Mouse (Mus musculus) liver, embryonic 14.5 days (tissue): ENCODE measurements at regions not wholly inside any gene's neighbourhood (a gene's known extent, or its start where the extent isn't known, plus 50 kb on each side); places are given as distances from the start of the nearest gene placed in this dataset.
"Not testable (repeated sequence)": the region's sequence is repeated elsewhere in the genome, so short reads cannot be mapped to it uniquely, and the experiment has no call there.

Source experiments
- ATAC-seq: fragments of 200-750 bp; cut with Nextera tagmentation; 2 replicates; pipeline ENCODE4 v1.8.0; 2017; ENCODE audit warnings: moderate number of reproducible peaks, mild to moderate bottlenecking, moderate library complexity; ENCODE audit not compliant: insufficient read depth
- DNase-seq, 3 experiments: peaks; one replicate each; pipeline ENCODE4 v3.0.0-alpha.2; 2012 to 2013; ENCODE audit warnings: low read depth in 3 of 3, low spot score in 3 of 3
- H3K27ac ChIP-seq: fragments of 300-500 bp; sonication (generic); 2 replicates; pipeline ENCODE4 v1.5.1; 2014; ENCODE audit warnings: moderate library complexity, mild to moderate bottlenecking, control low read depth, inconsistent platforms
- H3K27me3 ChIP-seq: fragments of 300-500 bp; sonication (generic); 2 replicates; pipeline ENCODE4 v1.6.1; 2014; ENCODE audit warnings: mild to moderate bottlenecking, low read length, moderate library complexity; ENCODE audit not compliant: control insufficient read depth, insufficient read depth
- H3K36me3 ChIP-seq: fragments of 300-500 bp; sonication (generic); replicated peaks from 2 replicates; pipeline ENCODE4 v1.6.1; 2014; ENCODE audit warnings: low read depth; ENCODE audit not compliant: control insufficient read depth, insufficient read depth
- H3K4me1 ChIP-seq, 2 experiments: fragments of 200-500 bp in 1 of 2; fragments of 300-500 bp in 1 of 2; sonication (generic) in 1 of 2; replicated peaks; 2 replicates each; pipeline ENCODE4 v1.6.1; 2012 to 2014; ENCODE audit warnings: antibody characterized with exemption in 1 of 2, inconsistent platforms in 1 of 2, low read length in 1 of 2; ENCODE audit not compliant: control insufficient read depth in 2 of 2, insufficient read depth in 2 of 2
- H3K4me2 ChIP-seq: fragments of 300-500 bp; sonication (generic); 2 replicates; pipeline ENCODE4 v1.6.1; 2014; ENCODE audit warnings: low read depth, mild to moderate bottlenecking, control low read depth, moderate library complexity
- H3K4me3 ChIP-seq, 2 experiments: fragments of 200-500 bp in 1 of 2; fragments of 300-500 bp in 1 of 2; sonication (generic) in 1 of 2; 2 replicates each; pipeline ENCODE4 v1.5.1; 2012 to 2014; ENCODE audit warnings: low read depth in 2 of 2, low read length in 2 of 2, mild to moderate bottlenecking in 2 of 2, control low read depth in 1 of 2, inconsistent platforms in 1 of 2, moderate library complexity in 1 of 2; ENCODE audit not compliant: insufficient read depth in 1 of 2
- H3K9ac ChIP-seq: fragments of 300-500 bp; sonication (generic); replicated peaks from 2 replicates; pipeline ENCODE4 v1.6.1; 2014; ENCODE audit warnings: mild to moderate bottlenecking, control low read depth, moderate library complexity
- H3K9me3 ChIP-seq: fragments of 300-500 bp; sonication (generic); 2 replicates; pipeline ENCODE4 v1.6.1; 2016; ENCODE audit warnings: low read length, mixed read lengths; ENCODE audit not compliant: control insufficient read depth
- CTCF ChIP-seq: IDR thresholded peaks from 2 replicates; pipeline ENCODE4 v1.5.1; 2016; ENCODE audit warnings: antibody characterized with exemption, low read depth, control low read depth
- EP300 ChIP-seq: IDR thresholded peaks from 2 replicates; pipeline ENCODE4 v1.6.1; 2016; ENCODE audit warnings: antibody characterized with exemption, low read depth
- WGBS: fragments of 180-500 bp; shearing (Covaris S2); extraction: QIAGEN DNeasy Blood & Tissue Kit; methylation state at CpG from one replicate; pipeline ENCODE4 v1.1.7; 2014; ENCODE audit not compliant: insufficient replicate concordance; 5-methylcytosine and 5-hydroxymethylcytosine counted together

DNA sequence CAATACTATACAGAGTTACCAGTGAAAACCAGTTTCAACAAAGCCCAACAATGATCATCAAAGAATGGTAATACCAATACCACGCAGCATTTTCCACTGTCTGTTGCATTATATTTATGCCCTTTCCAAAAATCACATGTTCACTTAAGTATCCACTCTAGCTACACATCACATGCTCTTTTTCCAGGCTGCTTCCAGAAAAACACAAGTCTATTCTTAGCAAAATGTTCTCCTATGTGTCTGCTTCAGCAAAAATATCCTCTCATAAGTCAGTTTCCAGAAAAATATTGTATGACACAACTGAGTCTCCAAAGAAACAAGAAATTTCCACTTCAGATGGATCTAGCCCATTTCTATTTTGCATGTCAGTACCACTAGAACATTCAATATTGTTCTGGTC lies 414.2 kb upstream of the Slc5a7 start:
- TF ChIP-seq CTCF = no peak
- no peak for TF ChIP-seq EP300
- no peak overlapping the region for H3K4me3 ChIP-seq
- 47% methylated on average over 1 of the region's 1 CpGs for WGBS

DNA sequence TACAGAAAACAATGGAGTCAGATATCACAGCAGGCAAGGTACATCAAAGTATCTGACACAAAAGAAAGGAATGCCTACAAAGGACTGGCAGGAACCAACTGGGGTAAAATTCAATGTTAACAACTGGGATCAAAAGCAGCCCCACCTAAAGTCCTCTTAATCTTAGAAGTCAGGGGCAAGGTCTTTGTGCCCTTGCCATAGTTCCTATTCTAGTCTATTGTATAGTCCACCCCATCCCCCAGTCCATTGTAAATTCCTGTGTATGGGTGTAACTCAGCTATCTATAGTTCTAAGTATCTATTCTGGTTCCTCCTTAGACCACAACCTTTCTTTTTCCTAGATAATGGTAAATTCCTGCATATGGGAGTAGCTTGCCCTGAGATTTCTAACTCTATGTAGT lies 409.0 kb upstream of the Slc5a7 start:
- not testable (repeated sequence) for H3K27ac ChIP-seq, H3K27me3 ChIP-seq, H3K9me3 ChIP-seq, DNase-seq, ATAC-seq, H3K9ac ChIP-seq, H3K4me1 ChIP-seq, H3K36me3 ChIP-seq, H3K4me2 ChIP-seq, H3K4me3 ChIP-seq

More for the DNA sequence above, 414.2 kb upstream of the Slc5a7 start:
- H3K36me3 ChIP-seq = no peaks in the 10 kb centered on the region
- no peak overlapping the region for H3K9ac ChIP-seq
- no peaks in the 10 kb centered on the region for H3K4me1 ChIP-seq
- ATAC-seq = no peak
- H3K4me2 ChIP-seq = no peak overlapping the region
- DNase-seq = no peak
- H3K9me3 ChIP-seq = no peaks in the 10 kb centered on the region
- no peak overlapping the region for H3K27ac ChIP-seq
- H3K27me3 ChIP-seq = no peaks in the 10 kb centered on the region

DNA sequence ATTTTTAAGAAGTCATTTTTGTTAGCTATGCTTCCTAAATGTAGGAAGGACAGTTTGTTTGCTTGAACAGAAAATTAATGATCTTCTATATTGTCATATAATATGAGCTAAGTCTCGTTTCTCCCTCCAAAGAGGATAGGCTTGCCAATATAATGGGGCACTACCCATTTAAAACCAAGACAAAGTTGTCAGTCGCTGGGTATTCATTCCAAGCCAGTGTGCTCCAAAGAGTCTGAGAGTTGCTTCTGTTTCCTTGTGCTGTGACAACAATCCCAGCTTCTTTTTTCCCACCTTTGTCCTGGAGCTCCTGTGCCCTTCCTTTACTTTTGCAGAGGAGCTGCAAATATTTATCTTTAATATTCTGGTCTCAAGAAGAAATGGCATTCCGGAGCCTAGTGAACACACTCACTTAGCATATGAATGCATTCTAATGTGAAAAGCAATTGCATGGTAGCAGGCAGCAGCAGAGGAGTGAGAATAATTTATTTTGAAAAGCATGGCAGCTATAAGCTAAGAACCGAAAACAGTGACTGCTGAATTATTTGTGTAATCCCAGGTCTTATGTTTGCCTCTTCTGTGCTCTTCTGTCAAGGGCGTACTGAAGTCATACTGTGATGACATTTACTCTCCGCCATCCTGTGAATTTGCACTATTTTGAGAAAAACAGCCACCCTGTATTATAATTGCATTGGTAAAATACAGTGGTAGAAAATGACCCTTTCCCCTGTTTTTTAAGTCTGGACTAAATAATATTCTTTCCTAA lies 402.7 kb upstream of the Slc5a7 start:
- no peak for ATAC-seq

DNA sequence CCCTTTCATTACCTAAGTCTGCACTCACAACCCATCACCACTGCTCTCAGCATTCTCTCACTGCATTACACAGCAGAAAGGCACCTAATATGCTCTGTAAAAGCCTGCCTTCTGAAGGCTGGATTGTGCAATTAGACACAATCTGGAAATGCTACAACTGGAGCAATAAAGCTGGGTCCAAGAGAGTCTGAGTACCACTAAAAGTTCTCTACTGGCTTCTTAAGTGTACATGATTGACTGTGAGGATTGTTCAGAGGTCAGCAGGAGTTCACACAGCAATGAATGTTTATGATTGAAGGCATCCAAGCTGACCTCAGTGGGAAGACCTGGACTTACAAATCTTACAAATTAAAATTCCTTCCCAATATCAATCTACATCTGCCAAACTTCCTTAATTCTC lies 395.8 kb upstream of the Slc5a7 start:
- H3K9me3 ChIP-seq = no peaks in the 10 kb centered on the region
- no peak overlapping the region for H3K9ac ChIP-seq
- DNase-seq (no peak), ATAC-seq (no peak)
- H3K27ac ChIP-seq = no peak overlapping the region
- no peaks in the 10 kb centered on the region for H3K4me1 ChIP-seq
- H3K27me3 ChIP-seq = no peaks in the 10 kb centered on the region
- TF ChIP-seq CTCF (no peak), EP300 (no peak)
- no peak overlapping the region for H3K4me3 ChIP-seq
- no peaks in the 10 kb centered on the region for H3K36me3 ChIP-seq
- no peak overlapping the region for H3K4me2 ChIP-seq

More for the DNA sequence above, 402.7 kb upstream of the Slc5a7 start:
- TF ChIP-seq CTCF = no peak
- TF ChIP-seq EP300 = no peak
- no peaks in the 10 kb centered on the region for H3K4me1 ChIP-seq
- no peak overlapping the region for H3K4me2 ChIP-seq
- H3K36me3 ChIP-seq = no peaks in the 10 kb centered on the region
- 47% methylated on average over 6 of the region's 6 CpGs for WGBS
- no peak overlapping the region for H3K4me3 ChIP-seq
- no peak for DNase-seq
- no peaks in the 10 kb centered on the region for H3K9me3 ChIP-seq
- no peak overlapping the region for H3K27ac ChIP-seq
- no peaks in the 10 kb centered on the region for H3K27me3 ChIP-seq
- H3K9ac ChIP-seq = no peak overlapping the region

DNA sequence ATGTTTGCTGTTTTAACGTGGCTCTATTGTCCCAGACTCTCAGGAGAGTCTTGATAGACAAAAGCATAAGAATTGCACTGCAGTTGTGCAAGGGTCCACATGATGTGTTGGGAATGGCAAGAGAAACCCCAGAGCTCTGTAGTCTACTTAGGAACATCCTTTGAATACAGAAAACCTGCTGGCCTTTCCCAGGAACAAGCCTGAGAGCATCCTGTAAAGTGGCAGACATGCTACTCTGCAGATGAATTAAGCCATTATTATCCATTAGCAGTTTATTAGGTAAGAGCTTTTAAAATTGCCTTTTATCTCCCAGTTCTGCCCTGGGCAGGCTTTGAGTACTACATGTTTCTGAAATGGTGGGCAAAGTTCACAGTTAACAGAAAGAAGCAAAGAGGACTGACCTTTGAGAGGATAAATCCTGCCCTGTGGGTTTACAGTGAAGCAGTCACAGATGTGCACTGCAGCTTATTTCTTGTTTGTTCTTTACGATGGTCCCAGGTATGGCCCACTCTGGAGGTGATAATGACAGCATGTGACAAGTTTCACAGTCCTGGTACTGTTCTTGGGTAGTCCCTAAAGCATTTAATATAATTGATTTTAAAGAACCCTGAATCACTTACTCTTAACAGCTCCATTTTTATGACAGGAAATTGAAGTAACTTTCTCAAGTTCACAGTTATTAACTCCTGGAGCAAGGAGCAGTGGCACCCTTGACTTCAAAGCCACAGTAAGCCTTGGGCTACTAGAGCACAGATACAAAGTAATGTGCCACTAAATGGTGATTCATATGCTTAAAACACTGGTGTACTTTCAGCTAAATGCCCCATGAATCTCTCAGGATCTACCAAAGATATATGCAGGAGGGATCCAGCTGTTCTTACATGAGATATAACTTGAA lies 386.6 kb upstream of the Slc5a7 start:
- Histone ChIP-seq H3K9ac (no peak overlapping the region), H3K36me3 (no peaks in the 10 kb centered on the region), H3K4me2 (no peak overlapping the region), H3K9me3 (no peaks in the 10 kb centered on the region), H3K4me1 (no peaks in the 10 kb centered on the region), H3K27ac (no peak overlapping the region), H3K27me3 (no peaks in the 10 kb centered on the region), H3K4me3 (no peak overlapping the region)
- 34% methylated on average over 2 of the region's 2 CpGs for WGBS
- TF ChIP-seq EP300 (no peak), CTCF (no peak)
- ATAC-seq (no peak), DNase-seq (no peak)
